Comparison of ENCODE assay signal across 8 mouse cellular contexts in genomic region chr7:101377741-101378262, GRCm38 (mm10). TPM values are rescaled to one million over a fixed set of nuclear protein-coding genes. Genes with fewer than 3 reads are reported as not detected.
DNase-seq lines count a peak whose midpoint lies in the region; ATAC-seq lines count a peak whose summit lies in the region.

No protein-coding gene starts in this region.

- peak overlapping the region; percentile 76 for H3K27ac ChIP-seq in embryonic facial prominence, embryonic 15.5 days (replicated peaks)
- peak overlapping the region; percentile 72 to 78 for H3K27ac ChIP-seq in heart, embryonic 14.5 days (replicated peaks in 1 of 2; ENCODE audit: control insufficient read depth in 1 of 2, insufficient read depth in 1 of 2, low read depth in 2 of 2, low read length in 2 of 2)
- H3K27ac ChIP-seq in kidney, embryonic 16.5 days (ENCODE audit: low read length): peak overlapping the region; percentile 76

- peak overlapping the region; percentile 30 for H3K4me3 ChIP-seq in embryonic facial prominence, embryonic 15.5 days (replicated peaks)
- peak overlapping the region; percentile 23 to 37 for H3K4me3 ChIP-seq in heart, embryonic 14.5 days (ENCODE audit: control insufficient read depth in 1 of 2, insufficient read depth in 1 of 2, low read depth in 1 of 2, low read length in 2 of 2)
- peak overlapping the region; percentile 31 for H3K4me3 ChIP-seq in kidney, embryonic 16.5 days (ENCODE audit: low read length)

- H3K27me3 ChIP-seq in embryonic facial prominence, embryonic 15.5 days: no peaks in the 10 kb centered on the region
- H3K27me3 ChIP-seq in heart, embryonic 14.5 days (ENCODE audit: control insufficient read depth, insufficient read depth, low read length): 0 out of 2 replicates have a peak, but pooled peaks cover 3% of the 10 kb centered on the region
- H3K27me3 ChIP-seq in kidney, embryonic 16.5 days (ENCODE audit: insufficient read depth, low read length): no peaks in the 10 kb centered on the region

- H3K4me1 ChIP-seq in embryonic facial prominence, embryonic 15.5 days: peaks cover 34% of the 10 kb centered on the region
- H3K4me1 ChIP-seq in heart, embryonic 14.5 days (ENCODE audit: control insufficient read depth in 2 of 2, insufficient read depth in 2 of 2, low read length in 2 of 2): peaks cover 12 to 22% of the 10 kb centered on the region in 2 experiments; a peak in 3 of 4 replicates
- H3K4me1 ChIP-seq in kidney, embryonic 16.5 days (ENCODE audit: insufficient read depth, low read length): peaks cover 30% of the 10 kb centered on the region

- peak; percentile 48 for ATAC-seq in embryonic facial prominence, embryonic 15.5 days (ENCODE audit: insufficient number of reproducible peaks, low FRiP score, low TSS enrichment, low read depth)
- peak; percentile 66 for ATAC-seq in heart, embryonic 14.5 days (ENCODE audit: insufficient number of reproducible peaks, insufficient read depth, low FRiP score, low read depth)
- ATAC-seq in kidney, embryonic 16.5 days (ENCODE audit: low FRiP score, low TSS enrichment): peak; percentile 80
- ATAC-seq in frontal cortex, adult (ENCODE audit: low TSS enrichment): no peak

- no peaks in the 10 kb centered on the region for H3K36me3 ChIP-seq in embryonic facial prominence, embryonic 15.5 days
- H3K36me3 ChIP-seq in heart, embryonic 14.5 days (ENCODE audit: control insufficient read depth, insufficient read depth, low read length): no peaks in the 10 kb centered on the region
- H3K36me3 ChIP-seq in kidney, embryonic 16.5 days (ENCODE audit: insufficient read depth, low read length): no peaks in the 10 kb centered on the region

- H3K9me3 ChIP-seq in embryonic facial prominence, embryonic 15.5 days (replicated peaks): no peaks in the 10 kb centered on the region
- H3K9me3 ChIP-seq in heart, embryonic 14.5 days (ENCODE audit: control insufficient read depth, low read length): no peaks in the 10 kb centered on the region
- no peaks in the 10 kb centered on the region for H3K9me3 ChIP-seq in kidney, embryonic 16.5 days (ENCODE audit: low read length)

- peak overlapping the region; percentile 47 for H3K4me2 ChIP-seq in embryonic facial prominence, embryonic 15.5 days (replicated peaks)
- peak overlapping the region; percentile 65 for H3K4me2 ChIP-seq in heart, embryonic 14.5 days (ENCODE audit: low read length)
- H3K4me2 ChIP-seq in kidney, embryonic 16.5 days (replicated peaks; ENCODE audit: low read depth, low read length): peak overlapping the region; percentile 50

- WGBS in embryonic facial prominence, embryonic 15.5 days: 28% methylated on average over 7 of the region's 7 CpGs
- WGBS in heart, embryonic 14.5 days: 22% methylated on average over 7 of the region's 7 CpGs
- 12% methylated on average over 7 of the region's 7 CpGs for WGBS in kidney, embryonic 16.5 days

- peak; percentile 40 for DNase-seq in adipocyte (ENCODE audit: low spot score)
- peak; percentile 92 for DNase-seq in lung, postnatal 36 days
- peak; percentile 86 for DNase-seq in skeletal muscle tissue, adult 2 months (ENCODE audit: low read depth, low spot score)
- no peak for DNase-seq in left cerebral cortex, postnatal 36 days (ENCODE audit: low spot score in 2 of 2)

- intact Hi-C loops in left cerebral cortex, postnatal 36 days (cut with DNase I): no loop called here

- H3K9ac ChIP-seq in embryonic facial prominence, embryonic 15.5 days: 0 out of 2 replicates have a peak overlapping the region, but pooled peaks have one; percentile 22
- H3K9ac ChIP-seq in heart, embryonic 14.5 days (ENCODE audit: low read length): peak overlapping the region; percentile 71
- peak overlapping the region; percentile 62 for H3K9ac ChIP-seq in kidney, embryonic 16.5 days (replicated peaks; ENCODE audit: low read length)

RNA-seq across cellular contexts. Expression of gene Arap1, which starts 29.9 kb away (rescaled TPM):
- polyA plus RNA-seq in embryonic facial prominence, embryonic 15.5 days (2015; fragmentation: Nextera tagmentation; extraction: Ambion mirVana): 82.5 and 82.8 TPM in 2 replicates
- 26.7 and 29.2 TPM in 2 replicates for polyA plus RNA-seq in heart, embryonic 14.5 days (2014; fragmentation: Nextera tagmentation; extraction: Ambion mirVana)
- polyA plus RNA-seq in kidney, embryonic 16.5 days (2015; fragmentation: Nextera tagmentation; extraction: Ambion mirVana): 106 and 112 TPM in 2 replicates
- total RNA-seq in left cerebral cortex, postnatal 36 days (2021): 10 to 100 TPM; 16.5 to 17.6 TPM

RNA-seq across cellular contexts. Expression of gene Gm45837, which starts 32.9 kb away (rescaled TPM):
- 3.4 and 9.6 TPM in 2 replicates for polyA plus RNA-seq in embryonic facial prominence, embryonic 15.5 days (2015; fragmentation: Nextera tagmentation; extraction: Ambion mirVana)
- polyA plus RNA-seq in heart, embryonic 14.5 days (2014; fragmentation: Nextera tagmentation; extraction: Ambion mirVana): 0.26 TPM in 1 of 2 replicates, not detected in the other
- 9.9 TPM in 1 of 2 replicates, not detected in the other for polyA plus RNA-seq in kidney, embryonic 16.5 days (2015; fragmentation: Nextera tagmentation; extraction: Ambion mirVana)
- 1 to 10 TPM in 1 of 2 experiments, not detected in 1; 1.7 TPM for total RNA-seq in left cerebral cortex, postnatal 36 days (2021)

RNA-seq across cellular contexts. Expression of gene Pde2a, which starts 43.7 kb away (rescaled TPM):
- 10.0 and 12.5 TPM in 2 replicates for polyA plus RNA-seq in embryonic facial prominence, embryonic 15.5 days (2015; fragmentation: Nextera tagmentation; extraction: Ambion mirVana)
- polyA plus RNA-seq in heart, embryonic 14.5 days (2014; fragmentation: Nextera tagmentation; extraction: Ambion mirVana): 12.9 and 13.8 TPM in 2 replicates
- polyA plus RNA-seq in kidney, embryonic 16.5 days (2015; fragmentation: Nextera tagmentation; extraction: Ambion mirVana): 31.6 and 46.5 TPM in 2 replicates
- 100 to 1,000 TPM; 349 to 377 TPM for total RNA-seq in left cerebral cortex, postnatal 36 days (2021)

Comparison
In these comparisons a context has a peak if more than half of its experiments do, and no peak if none do; other contexts are left out.
1. DNase-seq: peak in adipocyte (single experiment), lung, postnatal 36 days (single experiment) and skeletal muscle tissue, adult 2 months (single experiment); none in left cerebral cortex, postnatal 36 days (0 of 2).
2. Peak in every context shown above with its lines, with median percentiles within 50 percentile points of each other: H3K27ac ChIP-seq, H3K4me2 ChIP-seq, H3K4me3 ChIP-seq and H3K9ac ChIP-seq.